ENCODE assay signal across 34 mouse cellular contexts in genomic region chrX:7090323-7090722, GRCm38 (mm10). TPM values are rescaled to one million over a fixed set of nuclear protein-coding genes. Genes with fewer than 3 reads are reported as not detected.
DNase-seq lines count a peak whose midpoint lies in the region; ATAC-seq and TF ChIP-seq lines count a peak whose summit lies in the region.
"Had no signal": no experiment of that assay in that cellular context is flagged by ENCODE, and none has a peak within 500 bp of the region (broad histone marks: within the 10 kb centered on the region; RNA-seq: fewer than 3 reads in every experiment).

No protein-coding gene starts in this region.

- H3K36me3 ChIP-seq in heart, embryonic 13.5 days, result no peaks in the 10 kb centered on the region
- no peaks in the 10 kb centered on the region for H3K36me3 ChIP-seq in heart, embryonic 16.5 days (ENCODE audit: control insufficient read depth, insufficient read depth)
- H3K36me3 ChIP-seq in testis, adult 2 months (ENCODE audit: control insufficient read depth, insufficient read depth, low read length), result no peaks in the 10 kb centered on the region
- H3K36me3 ChIP-seq: embryonic facial prominence, embryonic 12.5 days; embryonic facial prominence, embryonic 15.5 days had no signal

- intact Hi-C loops in heart, postnatal 36 days (cut with DNase I), result no loop called here
- intact Hi-C loops in heart, postnatal 14 days (cut with DNase I), result no loop called here

- H3K27ac ChIP-seq in heart, embryonic 13.5 days (replicated peaks), result peak overlapping the region; percentile 70
- H3K27ac ChIP-seq in heart, embryonic 16.5 days (ENCODE audit: low read length), result peak overlapping the region; percentile 80
- peak overlapping the region; percentile 49 for H3K27ac ChIP-seq in testis, adult 2 months (ENCODE audit: control insufficient read depth, insufficient read depth, low read depth, low read length)
- H3K27ac ChIP-seq: embryonic facial prominence, embryonic 12.5 days; embryonic facial prominence, embryonic 15.5 days; gastrocnemius, adult 2 months; heart, adult 2 months; hindbrain, embryonic 14.5 days; hindbrain, postnatal 0 days had no signal

- H3K4me2 ChIP-seq in heart, embryonic 13.5 days, result peak overlapping the region; percentile 6; the same call in 1 of the 2 replicates
- no peak overlapping the region for H3K4me2 ChIP-seq in heart, embryonic 16.5 days (ENCODE audit: low read depth, low read length)
- H3K4me2 ChIP-seq: embryonic facial prominence, embryonic 12.5 days; embryonic facial prominence, embryonic 15.5 days; hindbrain, embryonic 14.5 days had no signal

- no peak for DNase-seq in heart, postnatal 36 days
- DNase-seq in heart, postnatal 14 days, result no peak
- no peak for DNase-seq in testis, postnatal 14 days (ENCODE audit: low spot score)
- DNase-seq: adrenal gland, adult 2 months; adrenal gland, postnatal 14 days; cerebellum, adult 11 months; cerebellum, adult 2 months; cerebellum, adult 9-11 months; cerebellum, postnatal 25 days; forebrain, postnatal 0 days; gastrocnemius, adult 2 months; gastrocnemius, postnatal 14 days; heart, adult 2 months; kidney, adult 18-20 months had no signal

- H3K9ac ChIP-seq in heart, embryonic 13.5 days, result no peak overlapping the region
- no peak overlapping the region for H3K9ac ChIP-seq in heart, embryonic 16.5 days (ENCODE audit: low read length)
- H3K9ac ChIP-seq: embryonic facial prominence, embryonic 12.5 days; embryonic facial prominence, embryonic 15.5 days; forebrain, postnatal 0 days; hindbrain, embryonic 14.5 days had no signal

- H3K9me3 ChIP-seq in heart, embryonic 13.5 days, result no peaks in the 10 kb centered on the region
- no peaks in the 10 kb centered on the region for H3K9me3 ChIP-seq in heart, embryonic 16.5 days (replicated peaks; ENCODE audit: control insufficient read depth, low read length)
- H3K9me3 ChIP-seq: embryonic facial prominence, embryonic 12.5 days; embryonic facial prominence, embryonic 15.5 days had no signal

- H3K4me3 ChIP-seq in heart, embryonic 13.5 days, result no peak overlapping the region
- no peak overlapping the region for H3K4me3 ChIP-seq in heart, embryonic 16.5 days (ENCODE audit: low read length)
- no peak overlapping the region for H3K4me3 ChIP-seq in testis, adult 2 months (ENCODE audit: control insufficient read depth, low read depth, low read length)
- H3K4me3 ChIP-seq: embryonic facial prominence, embryonic 12.5 days; embryonic facial prominence, embryonic 15.5 days; gastrocnemius, adult 2 months; heart, adult 2 months had no signal

- ATAC-seq in heart, embryonic 13.5 days (ENCODE audit: extremely low read depth, insufficient number of reproducible peaks, low FRiP score, low TSS enrichment), result no peak
- ATAC-seq in heart, embryonic 16.5 days (replicated peaks; ENCODE audit: extremely low read depth, insufficient read depth, low FRiP score), result peak; percentile 65
- ATAC-seq: CD4-positive, CD25-positive, alpha-beta regulatory T cell, adult 4 months; forebrain, embryonic 14.5 days; forebrain, postnatal 0 days; hindbrain, postnatal 0 days; inflammation-experienced regulatory T-cells, adult 6 months; intestine, embryonic 16.5 days had no signal

- no peak for TF ChIP-seq CTCF in testis, adult 2 months (IDR thresholded peaks at IDR 0.05; ENCODE audit: control insufficient read depth, insufficient read depth, insufficient replicate concordance, low read depth, low read length)

- no peak for TF ChIP-seq POLR2A in testis, adult 2 months (IDR thresholded peaks at IDR 0.05; ENCODE audit: control insufficient read depth, low read depth, low read length)

- no peaks in the 10 kb centered on the region for H3K27me3 ChIP-seq in heart, embryonic 13.5 days (replicated peaks)
- H3K27me3 ChIP-seq in heart, embryonic 16.5 days (ENCODE audit: control insufficient read depth, insufficient read depth, low read length), result no peaks in the 10 kb centered on the region
- no peaks in the 10 kb centered on the region for H3K27me3 ChIP-seq in testis, adult 2 months (ENCODE audit: control insufficient read depth, insufficient read depth, low read length)
- H3K27me3 ChIP-seq: embryonic facial prominence, embryonic 12.5 days; embryonic facial prominence, embryonic 15.5 days had no signal

- no peaks in the 10 kb centered on the region for H3K4me1 ChIP-seq in heart, embryonic 13.5 days
- no peaks in the 10 kb centered on the region for H3K4me1 ChIP-seq in heart, embryonic 16.5 days (ENCODE audit: control insufficient read depth, insufficient read depth, low read length)
- H3K4me1 ChIP-seq in testis, adult 2 months (ENCODE audit: control insufficient read depth, insufficient read depth, low read length), result no peaks in the 10 kb centered on the region
- H3K4me1 ChIP-seq: embryonic facial prominence, embryonic 12.5 days; embryonic facial prominence, embryonic 15.5 days had no signal

RNA-seq across cellular contexts. Expression of gene Akap4, which starts 23.0 kb away (rescaled TPM):
- polyA plus RNA-seq in heart, embryonic 13.5 days (2015; fragmentation: Nextera tagmentation; extraction: Ambion mirVana), result 0.06 TPM in 1 of 2 replicates, not detected in the other
- total RNA-seq in heart, postnatal 36 days (2021), result not detected
- polyA plus RNA-seq in heart, embryonic 16.5 days (2015; fragmentation: Nextera tagmentation; extraction: Ambion mirVana), result not detected in 2 replicates
- total RNA-seq in heart, postnatal 14 days (2021), result not detected
- 497 and 541 TPM in 2 replicates for polyA plus RNA-seq in testis, adult 2 months (2012; rRNA removed)
- total RNA-seq: adrenal gland, adult 2 months; adrenal gland, postnatal 14 days; adrenal gland, postnatal 4 days; common myeloid progenitor, adult 5-6 weeks; forebrain, postnatal 0 days; gastrocnemius, adult 2 months; gastrocnemius, postnatal 14 days; gastrocnemius, postnatal 4 days; heart, adult 2 months; heart, postnatal 25 days; hindbrain, postnatal 0 days; MEL had no signal
- polyA plus RNA-seq: adrenal gland, adult 2 months; C2C12; CD4-positive, CD25-positive, alpha-beta regulatory T cell, adult 4 months; cerebellum, adult 2 months; embryonic facial prominence, embryonic 12.5 days; embryonic facial prominence, embryonic 15.5 days; forebrain, embryonic 11.5 days; forebrain, embryonic 14.5 days; forebrain, postnatal 0 days; frontal cortex, adult 2 months; hindbrain, embryonic 11.5 days; hindbrain, embryonic 14.5 days; hindbrain, postnatal 0 days; inflammation-experienced regulatory T-cells, adult 6 months; intestine, embryonic 16.5 days had no signal

RNA-seq across cellular contexts. Expression of gene Ccnb3, which starts 48.9 kb away (rescaled TPM):
- polyA plus RNA-seq in heart, embryonic 13.5 days (2015; fragmentation: Nextera tagmentation; extraction: Ambion mirVana), result 0.24 and 0.25 TPM in 2 replicates
- not detected for total RNA-seq in heart, postnatal 36 days (2021)
- polyA plus RNA-seq in heart, embryonic 16.5 days (2015; fragmentation: Nextera tagmentation; extraction: Ambion mirVana), result 0.20 TPM in 2 replicates
- total RNA-seq in heart, postnatal 14 days (2021), result under 1 TPM in 1 of 2 experiments, not detected in 1; 0.17 TPM
- 0.53 and 0.78 TPM in 2 replicates for polyA plus RNA-seq in testis, adult 2 months (2012; rRNA removed)
- total RNA-seq: adrenal gland, postnatal 14 days; common myeloid progenitor, adult 5-6 weeks; forebrain, postnatal 0 days; gastrocnemius, adult 2 months; gastrocnemius, postnatal 14 days; heart, adult 2 months; hindbrain, postnatal 0 days; MEL had no signal
- polyA plus RNA-seq: adrenal gland, adult 2 months; C2C12; CD4-positive, CD25-positive, alpha-beta regulatory T cell, adult 4 months; cerebellum, adult 2 months; embryonic facial prominence, embryonic 15.5 days; forebrain, embryonic 14.5 days; forebrain, postnatal 0 days; frontal cortex, adult 2 months; heart, adult 2 months; hindbrain, embryonic 11.5 days; hindbrain, embryonic 14.5 days; hindbrain, postnatal 0 days; inflammation-experienced regulatory T-cells, adult 6 months; intestine, embryonic 16.5 days had no signal

Comparison
In these comparisons a context has a peak if more than half of its experiments do, and no peak if none do; other contexts are left out.
1. RNA of gene Akap4, which starts 23.0 kb away (polyA plus RNA-seq): 497 to 541 TPM in testis, adult 2 months; not detected in heart, embryonic 16.5 days and 0.06 TPM in heart, embryonic 13.5 days; every median in the first group is over 100 times any median in the second.
2. Peak in every context shown above with its lines, with median percentiles within 50 percentile points of each other: H3K27ac ChIP-seq.